Mouse (Mus musculus) thymus, adult 2 months (tissue): ENCODE measurements around the gene Txlnb.

Source experiments
- CTCF ChIP-seq: fragments of 200-500 bp; IDR thresholded peaks from 2 replicates; pipeline ENCODE4 v1.5.1; 2012; ENCODE audit warnings: mild to moderate bottlenecking, control low read depth, low read length, moderate library complexity, borderline replicate concordance; ENCODE audit not compliant: control insufficient read depth, poor library complexity, insufficient read depth; ENCODE audit errors: extremely low read depth
- POLR2A ChIP-seq: fragments of 200-500 bp; IDR thresholded peaks from 2 replicates; pipeline ENCODE4 v1.6.1; 2012; ENCODE audit warnings: mild to moderate bottlenecking, low read length, control low read depth, moderate library complexity; ENCODE audit not compliant: control insufficient read depth, poor library complexity, insufficient read depth; ENCODE audit errors: extremely low read depth

DNA sequence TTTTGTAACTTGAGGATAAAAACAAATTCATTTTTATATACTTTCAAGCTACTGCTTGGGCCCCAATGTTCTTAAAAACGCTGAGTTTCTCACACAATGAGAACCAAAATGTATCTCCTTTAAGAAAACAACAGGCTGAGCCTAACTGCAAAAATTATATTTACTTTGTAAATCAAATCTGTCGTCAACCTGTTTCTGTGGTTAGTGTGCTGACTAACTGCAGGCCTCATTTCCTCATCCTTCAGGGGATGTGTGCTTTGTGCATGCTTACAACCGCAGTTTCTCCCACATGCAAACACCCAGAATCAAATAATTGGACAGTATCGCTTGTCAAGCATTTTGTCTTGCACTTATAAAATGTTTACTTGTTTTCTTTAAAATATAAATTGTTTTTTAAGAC, 20.9 kb upstream of the Txlnb start:
- TF ChIP-seq POLR2A (no peak), CTCF (no peak)
